Mouse (Mus musculus) mouse embryonic stem cell (cell line): ENCODE results near the gene Net1.

Experiments used
- in situ Hi-C, 2 experiments: fragments of 300-500 bp; cut with MboI; formaldehyde crosslinking; loops; 1 replicate in 1 of 2; 3 replicates in 1 of 2; pipeline ENCODE4 v1.14.3; 2019 to 2020; ENCODE audit warnings: low sequenced_read_pairs in 2 of 2, low pct_unique_long_range_greater_than_20kb in 1 of 2, mixed read lengths in 1 of 2; ENCODE audit not compliant: unreplicated experiment in 1 of 2

Net1 gene

DNA sequence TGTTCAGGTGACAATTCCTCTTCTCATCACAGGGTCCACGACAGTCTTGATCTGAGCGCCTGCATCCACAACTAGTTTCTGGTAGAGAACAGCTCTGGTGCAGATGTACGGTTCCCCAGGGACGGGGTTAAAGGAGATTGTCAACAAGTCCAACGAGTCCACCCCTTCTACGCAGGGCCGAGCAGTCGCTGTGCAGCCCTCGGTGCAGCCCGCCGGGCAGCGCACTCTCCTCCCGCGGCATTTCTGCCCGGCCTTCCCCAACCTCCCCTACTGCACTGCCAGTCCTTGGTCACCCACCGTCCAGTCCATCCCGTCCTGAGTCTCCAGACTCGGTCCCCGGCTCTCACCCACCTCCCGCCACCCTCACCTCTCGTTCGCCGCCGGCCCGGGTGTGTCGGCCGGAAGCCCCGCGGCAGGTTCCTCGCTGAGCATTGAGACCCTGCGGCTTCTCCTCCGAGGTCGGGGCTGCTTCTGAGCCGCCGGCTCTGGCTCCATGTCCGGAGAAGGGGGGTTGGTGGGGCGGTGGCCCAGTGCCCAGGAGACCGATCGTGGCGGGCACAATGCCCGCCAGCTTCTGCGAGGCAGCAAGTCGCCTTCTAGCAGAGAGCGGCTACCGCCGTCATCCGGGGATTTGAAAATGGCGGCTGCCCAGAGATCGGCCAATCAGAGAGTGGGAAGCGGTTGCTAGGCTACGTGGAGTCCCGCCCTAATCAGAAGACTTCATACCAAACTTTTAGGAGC lies at the start of gene Net1, which contains the start of gene Tubal3:
Gene Net1, minus strand, starts transcription at position 650 of the 741 bp plus-strand sequence.
Gene Tubal3, plus strand, starts transcription at position 704 of the 741 bp plus-strand sequence.
- in situ Hi-C loops: no loop called here

DNA sequence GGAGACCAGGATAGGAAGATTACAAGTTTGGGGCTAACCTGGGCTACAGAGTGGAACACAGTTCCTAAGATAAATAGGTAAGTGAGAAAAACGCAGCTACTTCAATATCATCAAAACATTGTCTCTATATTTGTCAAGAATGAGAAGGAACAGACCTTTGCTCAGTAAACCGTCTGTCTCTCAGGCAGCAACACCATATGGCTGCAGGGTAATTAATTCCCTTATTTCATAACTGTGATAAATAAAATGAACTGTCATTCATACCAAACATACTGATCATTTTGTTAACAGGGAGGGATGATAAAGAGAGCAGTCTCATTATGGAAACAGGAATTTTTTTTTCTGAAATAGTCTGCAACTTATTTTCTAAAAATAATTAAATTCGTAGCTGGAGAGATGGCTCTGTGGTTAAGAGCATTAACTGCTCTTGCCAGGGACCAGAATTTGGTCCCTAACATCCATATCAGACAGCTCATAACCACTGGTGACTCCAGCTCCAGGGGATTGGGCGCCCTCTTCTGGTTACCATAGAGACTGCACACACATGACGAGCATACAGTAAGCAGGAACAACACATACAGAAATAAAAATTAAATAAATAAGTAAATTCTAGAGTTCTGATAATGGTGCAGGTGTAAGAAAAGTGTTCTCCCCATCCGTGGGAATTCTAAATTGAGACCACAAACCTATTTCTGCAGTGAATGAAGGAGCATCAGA lies 33.3 kb upstream of the Net1 start:
- in situ Hi-C loops: no loop called here

DNA sequence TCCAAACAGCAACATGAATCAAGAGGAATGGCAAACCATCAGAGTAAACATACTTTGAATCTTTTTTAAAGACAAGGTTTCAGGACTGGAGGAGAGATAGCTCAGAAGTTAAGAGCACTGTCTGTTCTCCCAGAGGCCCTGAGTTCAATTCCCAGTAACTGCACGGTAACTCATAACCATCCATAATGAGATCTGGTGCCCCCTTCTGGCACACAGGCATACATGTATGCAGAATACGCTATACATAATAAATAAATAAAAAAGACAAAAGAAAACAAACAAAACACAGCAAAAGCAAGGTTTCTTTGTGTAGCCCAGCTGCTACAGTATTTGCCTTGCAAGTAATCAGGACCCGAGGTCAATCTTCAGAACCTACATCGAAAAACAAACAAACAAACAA lies 31.5 kb upstream of the Net1 start:
- in situ Hi-C loops: no loop called here

DNA sequence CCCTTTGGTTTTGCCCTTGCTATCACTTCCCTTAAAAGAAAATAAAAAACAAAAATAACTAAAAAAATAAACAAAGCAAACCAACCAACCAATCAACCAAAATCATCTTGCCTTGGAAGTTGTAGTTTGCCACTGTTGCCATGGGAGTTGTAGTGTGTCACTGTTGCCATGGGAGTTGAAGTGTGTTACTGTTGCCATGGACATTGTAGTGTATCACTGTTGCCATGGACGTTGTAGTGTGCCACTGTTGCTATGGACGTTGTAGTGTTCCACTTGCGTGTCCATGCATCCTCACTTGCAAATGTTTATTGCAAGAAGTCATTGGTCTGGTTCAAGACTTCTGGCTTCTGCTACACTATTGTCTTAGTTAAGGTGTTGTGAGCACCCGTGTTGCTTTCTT lies 29.2 kb upstream of the Net1 start:
- in situ Hi-C loops: no loop called here

DNA sequence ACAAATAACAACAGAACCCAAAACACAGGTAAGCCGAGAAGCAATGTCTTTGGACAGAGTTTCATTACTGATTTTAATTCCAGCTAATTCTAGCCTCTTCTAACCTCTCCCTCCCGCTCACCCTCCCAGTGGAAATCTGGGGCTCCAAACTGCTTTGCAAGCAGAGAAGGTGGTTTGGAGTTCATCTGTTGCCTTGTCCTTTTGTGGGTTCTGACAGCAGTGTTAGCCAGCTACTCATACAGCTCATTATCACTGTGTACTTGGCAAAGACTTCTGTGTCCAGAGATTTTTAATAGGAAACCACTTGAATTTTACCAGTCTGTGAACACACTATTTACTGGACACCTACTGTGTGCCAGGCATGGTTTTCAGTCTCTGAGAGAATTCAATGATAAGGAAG lies 27.2 kb upstream of the Net1 start, which contains the start of gene Ucn3:
Gene Ucn3, minus strand, starts transcription at position 101 of the 400 bp plus-strand sequence.
- in situ Hi-C loops: no loop called here

DNA sequence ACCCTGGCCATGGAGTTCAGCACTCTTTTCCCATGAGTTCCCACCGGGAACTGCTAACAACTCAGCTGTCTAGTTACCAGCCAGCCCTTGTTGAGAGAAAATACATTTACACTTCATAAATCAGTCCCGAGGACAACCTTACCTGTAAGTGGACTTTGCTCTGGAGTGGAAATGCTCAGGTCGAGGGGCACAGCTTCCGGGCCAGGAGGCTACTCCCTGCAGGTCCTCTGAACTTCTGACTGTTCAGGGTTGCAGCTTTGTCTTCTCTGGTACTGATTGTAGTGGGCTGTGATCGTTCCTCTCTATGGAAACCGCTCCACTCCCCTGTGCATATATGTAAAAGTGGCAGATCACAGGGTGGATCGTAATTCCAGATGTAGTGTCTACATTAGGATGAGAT lies 26.7 kb upstream of the Net1 start:
- in situ Hi-C loops: no loop called here

DNA sequence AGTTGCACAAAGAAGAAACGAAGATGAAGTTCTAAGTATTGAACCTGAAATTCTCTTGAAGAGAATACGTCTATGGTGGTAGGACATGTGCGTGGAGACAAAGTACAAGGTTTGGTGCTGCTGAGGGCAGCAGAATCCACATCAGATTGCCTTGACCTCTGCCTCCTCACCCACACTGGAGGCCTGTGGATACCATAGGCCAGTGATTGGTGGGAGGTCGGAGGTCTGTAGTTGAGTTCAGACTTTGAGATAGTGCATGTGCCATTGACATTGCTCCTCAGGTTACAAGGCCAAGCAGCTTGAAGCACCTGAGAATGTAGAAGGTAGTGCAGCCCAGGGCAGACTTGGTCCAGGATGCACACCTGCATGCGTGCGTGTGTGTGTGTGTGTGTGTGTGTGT lies 8.0 kb upstream of the Net1 start:
- in situ Hi-C loops: no loop called here

DNA sequence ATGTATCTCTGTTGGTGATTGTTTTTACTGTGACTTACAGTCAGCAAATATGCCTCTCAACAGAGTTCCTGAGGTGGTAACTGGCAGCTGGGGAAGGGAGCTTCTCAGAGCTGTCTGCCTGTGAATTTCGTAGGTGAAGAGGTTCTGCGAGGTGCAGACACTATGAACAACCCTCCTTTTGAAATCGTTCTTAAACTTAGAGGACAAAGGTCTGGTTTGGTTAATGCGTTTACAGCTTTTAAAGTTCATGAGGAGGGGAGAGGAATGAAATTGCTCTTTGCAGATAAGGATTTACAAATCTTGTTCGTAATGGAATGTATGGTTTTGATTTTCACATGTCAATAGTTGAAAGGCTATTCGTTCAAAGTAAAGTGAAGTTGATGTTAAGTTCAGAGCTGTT lies 7.6 kb upstream of the Net1 start:
- in situ Hi-C loops: no loop called here

DNA sequence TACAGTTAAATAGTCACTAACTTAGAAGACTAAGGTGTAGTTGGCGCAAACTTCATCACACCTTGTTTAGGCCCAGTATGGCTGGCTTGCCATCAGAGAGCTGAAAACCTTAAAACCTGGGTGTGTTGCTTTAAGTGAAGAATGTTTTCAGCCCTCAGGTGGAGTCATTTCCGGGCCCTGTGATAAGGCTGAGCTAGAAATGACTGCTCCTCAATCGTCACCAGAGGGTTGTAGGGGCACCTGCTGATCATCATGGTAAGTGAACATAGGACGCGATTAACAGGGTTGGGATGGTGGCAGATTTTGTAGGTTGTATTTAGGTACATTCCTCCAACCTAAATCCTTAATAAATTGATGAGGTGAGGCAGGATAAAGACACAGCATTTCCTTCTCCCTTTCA lies 6.5 kb upstream of the Net1 start:
- in situ Hi-C loops: no loop called here

DNA sequence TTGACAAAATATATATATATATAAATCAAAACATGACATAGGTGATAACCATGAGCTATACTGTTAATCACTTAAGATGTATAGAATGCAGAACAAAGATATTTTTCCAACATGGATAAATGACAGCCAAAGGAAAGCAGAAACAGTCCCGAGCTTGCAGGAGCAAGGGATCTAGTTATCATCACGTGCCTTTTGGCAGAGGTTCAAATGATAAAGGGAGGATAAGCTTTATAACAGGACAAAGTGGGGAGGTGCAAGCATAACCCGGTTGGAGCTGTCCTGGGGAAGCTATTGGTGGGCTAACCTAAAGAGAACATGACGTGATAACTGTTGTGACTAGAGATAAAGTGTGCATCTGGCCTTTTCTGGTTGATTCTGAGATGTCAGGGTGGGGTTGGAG lies 4.5 kb downstream of the Net1 start:
- in situ Hi-C loops: no loop called here

DNA sequence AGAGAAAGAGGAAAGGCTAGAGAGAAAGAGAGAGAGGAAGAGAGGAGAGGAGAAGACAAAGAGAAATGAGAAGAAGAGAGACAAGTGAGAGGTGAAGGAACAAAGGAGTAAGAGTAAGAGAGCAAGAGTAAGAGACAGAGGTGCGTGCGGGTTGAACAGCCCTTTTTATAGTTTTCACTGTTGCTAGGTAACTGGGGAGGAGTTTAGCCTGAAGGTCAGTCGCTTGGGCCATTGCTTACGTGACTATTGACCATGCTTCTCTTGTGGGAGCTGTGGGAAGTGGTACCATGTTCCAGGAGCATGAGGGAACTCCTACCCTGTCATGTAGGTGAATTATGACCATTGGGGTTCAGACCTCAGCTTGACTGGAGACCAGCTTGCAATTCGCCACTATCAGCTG lies 7.7 kb downstream of the Net1 start:
- in situ Hi-C loops: no loop called here

DNA sequence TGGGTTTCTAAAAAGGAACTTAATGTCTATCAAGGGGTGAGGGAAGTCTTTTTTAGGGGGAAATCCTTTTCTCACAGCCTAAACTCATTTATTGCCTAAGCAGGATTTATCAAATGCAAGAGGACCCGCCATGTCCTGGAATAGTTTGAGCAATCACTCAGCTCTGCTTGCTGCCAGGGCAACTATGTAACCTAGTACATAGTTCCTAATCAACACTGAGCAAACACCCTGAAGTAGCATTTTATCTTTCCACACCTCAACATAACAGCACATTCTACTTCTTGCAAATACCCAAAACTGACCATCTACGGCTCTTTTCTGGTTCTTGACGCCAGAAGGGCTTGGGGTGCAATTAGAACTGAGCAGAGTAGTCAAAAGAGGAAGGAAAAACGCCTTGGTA lies 9.8 kb downstream of the Net1 start:
- in situ Hi-C loops: no loop called here

DNA sequence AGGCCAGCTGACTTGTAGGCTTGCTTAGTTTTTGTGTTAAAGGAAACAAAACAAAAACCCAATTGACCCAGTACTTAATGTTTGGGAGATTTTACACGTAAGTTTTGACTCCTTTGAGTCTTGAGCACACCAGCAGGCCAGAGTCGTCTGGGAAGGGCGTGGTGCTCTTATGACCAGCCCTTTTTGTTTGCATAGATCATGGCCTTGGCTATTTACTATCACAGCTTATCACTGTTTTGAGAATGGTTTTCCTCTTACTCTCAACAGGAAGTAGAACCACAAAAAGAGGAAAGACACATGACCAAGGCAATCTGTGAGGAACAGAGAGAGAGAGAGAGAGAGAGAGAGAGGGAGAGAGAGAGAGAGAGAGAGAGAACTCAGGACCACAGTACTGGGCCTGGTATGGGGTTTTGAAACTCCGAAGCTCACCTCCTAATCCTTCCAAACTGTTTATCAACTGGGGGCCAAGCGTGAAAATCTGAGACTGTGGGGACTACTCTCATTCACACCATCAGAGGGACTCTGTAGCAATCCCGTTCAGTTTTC lies 10.8 kb downstream of the Net1 start:
- in situ Hi-C loops: no loop called here

DNA sequence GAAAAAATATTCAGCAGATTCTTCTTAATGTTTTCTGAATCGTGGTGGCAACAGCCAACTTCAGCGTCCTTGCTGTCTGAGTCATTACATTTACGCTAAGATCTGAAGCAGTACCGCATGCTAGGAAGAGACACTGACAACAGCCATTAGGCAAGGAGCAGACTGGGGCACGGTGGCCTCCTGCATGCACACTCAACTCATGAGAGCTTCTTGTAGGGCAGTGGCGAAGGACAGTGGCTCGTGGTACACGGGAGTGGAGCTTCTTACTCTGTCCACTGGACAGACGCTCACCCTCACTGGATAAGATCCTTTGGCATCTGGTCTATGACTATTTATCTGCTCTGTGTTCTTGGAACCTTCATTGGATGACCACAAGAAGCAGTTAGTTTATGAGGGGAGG lies 18.7 kb downstream of the Net1 start:
- in situ Hi-C loops: loop anchor here (10.0 to 25.0 kb wide), 2 partner anchors 234 to 237 kb away; no protein-coding TSS in a partner anchor

DNA sequence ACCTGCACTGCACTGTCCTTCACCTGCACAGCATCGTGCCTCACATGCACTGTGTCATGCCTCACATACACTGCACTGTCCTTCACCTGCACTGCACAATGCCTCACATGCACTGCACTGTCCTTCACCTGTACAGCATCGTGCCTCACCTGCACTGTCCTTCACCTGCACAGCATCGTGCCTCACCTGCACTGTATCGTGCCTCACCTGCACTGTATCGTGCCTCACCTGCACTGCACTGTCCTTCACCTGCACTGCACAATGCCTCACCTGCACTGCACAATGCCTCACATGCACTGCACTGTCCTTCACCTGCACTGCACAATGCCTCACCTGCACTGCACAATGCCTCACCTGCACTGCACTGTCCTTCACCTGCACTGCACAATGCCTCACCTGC lies 19.8 kb downstream of the Net1 start:
- in situ Hi-C loops: loop anchor here (10.0 to 25.0 kb wide), 2 partner anchors 233 to 236 kb away; no protein-coding TSS in a partner anchor

DNA sequence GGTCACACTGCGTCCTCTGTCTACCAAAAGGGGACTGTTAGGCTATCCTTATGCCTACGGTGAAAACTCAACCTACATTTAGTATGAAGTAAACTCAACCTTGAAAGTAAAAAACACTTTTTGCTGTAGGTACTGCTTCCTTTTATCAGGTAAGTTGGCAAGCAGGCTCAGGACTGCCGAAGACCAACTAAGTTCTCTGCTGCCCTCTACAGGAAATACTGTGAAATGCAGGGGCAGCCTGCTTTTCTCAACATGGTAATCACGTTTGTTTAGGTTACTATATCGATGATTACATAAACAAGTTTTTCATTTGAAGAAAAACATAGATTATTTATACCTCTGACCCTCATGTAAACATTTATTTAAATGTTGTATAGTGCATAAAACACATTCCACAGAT lies 21.1 kb downstream of the Net1 start:
- in situ Hi-C loops: loop anchor here (10.0 to 25.0 kb wide), 2 partner anchors 232 to 235 kb away; no protein-coding TSS in a partner anchor

DNA sequence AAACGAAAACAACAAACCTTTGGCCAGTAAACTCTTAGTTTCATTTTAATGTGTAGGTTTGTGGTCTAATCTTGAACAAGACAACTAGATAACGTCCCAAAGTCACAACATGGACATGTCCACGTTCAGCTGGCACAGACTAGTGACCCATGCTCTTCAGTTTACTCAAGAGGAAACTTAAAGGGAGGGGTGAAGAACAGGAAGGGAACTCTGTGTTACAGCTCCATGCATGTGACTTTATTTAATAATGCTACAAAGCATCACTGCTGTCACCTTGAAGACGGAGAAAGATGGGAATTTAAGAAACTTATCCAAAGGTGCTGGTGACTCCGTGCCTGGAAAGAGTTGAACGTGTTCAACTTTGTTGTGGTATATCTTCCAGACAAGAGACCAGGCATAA lies 22.0 kb downstream of the Net1 start:
- in situ Hi-C loops: loop anchor here (10.0 to 25.0 kb wide), 2 partner anchors 231 to 234 kb away; no protein-coding TSS in a partner anchor

DNA sequence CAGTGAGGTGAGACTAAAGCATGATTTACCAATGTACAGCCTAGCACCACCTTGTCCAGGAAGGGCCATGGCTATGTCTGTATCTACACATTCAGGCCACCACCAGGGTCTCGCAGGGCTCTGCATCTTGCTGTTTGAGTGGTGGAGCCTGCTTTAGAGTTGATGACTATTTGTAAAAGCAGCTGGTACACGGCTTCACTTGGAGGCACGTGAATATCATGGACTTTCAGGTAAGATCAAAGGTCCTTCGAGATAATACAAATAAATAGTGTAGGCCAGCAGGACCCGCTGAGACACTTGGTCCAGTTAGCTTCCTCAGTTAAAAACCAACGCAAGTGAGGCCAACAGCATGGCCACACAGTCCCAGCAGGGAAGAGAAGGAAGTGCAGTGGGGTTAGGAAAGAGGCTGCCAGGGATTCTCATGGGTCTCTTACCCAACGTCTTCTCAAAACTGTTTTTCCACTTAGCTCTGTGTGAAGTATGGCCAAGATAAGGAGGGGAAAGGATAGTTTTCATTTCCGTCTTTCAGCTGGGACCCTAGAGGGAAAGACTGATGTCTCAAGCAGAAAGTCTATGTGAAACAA lies 22.5 kb downstream of the Net1 start:
- in situ Hi-C loops: loop anchor here (10.0 to 25.0 kb wide), 2 partner anchors 231 to 233 kb away; no protein-coding TSS in a partner anchor

DNA sequence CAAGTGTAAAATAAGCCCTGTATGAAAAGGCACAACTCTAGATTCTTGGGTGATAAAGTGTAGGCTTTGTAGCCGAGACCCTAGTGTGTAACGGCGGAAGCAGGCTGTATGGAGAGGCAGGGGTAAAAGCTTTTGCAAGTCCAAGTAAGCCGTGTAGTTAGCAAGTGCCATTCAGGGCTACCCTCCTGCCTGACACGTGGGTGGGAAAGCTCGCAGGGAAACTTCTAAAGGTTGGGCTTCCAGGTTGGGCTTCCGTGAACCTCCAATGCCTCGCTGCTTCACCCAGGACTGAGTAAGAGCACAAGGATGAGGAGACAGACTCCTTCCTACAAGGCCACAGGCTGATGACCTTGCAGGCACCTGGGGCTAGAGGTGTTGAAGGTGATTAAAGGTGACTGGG lies 23.5 kb downstream of the Net1 start:
- in situ Hi-C loops: loop anchor here (10.0 to 25.0 kb wide), 2 partner anchors 230 to 232 kb away; no protein-coding TSS in a partner anchor
